Mouse (Mus musculus) testis, postnatal 10 days (tissue): ENCODE results near the gene Dock9.

Experiments used
- DNase-seq: peaks from one replicate; pipeline ENCODE4 v3.0.0; 2021; ENCODE audit warnings: low spot score

Gene Dock9

DNA sequence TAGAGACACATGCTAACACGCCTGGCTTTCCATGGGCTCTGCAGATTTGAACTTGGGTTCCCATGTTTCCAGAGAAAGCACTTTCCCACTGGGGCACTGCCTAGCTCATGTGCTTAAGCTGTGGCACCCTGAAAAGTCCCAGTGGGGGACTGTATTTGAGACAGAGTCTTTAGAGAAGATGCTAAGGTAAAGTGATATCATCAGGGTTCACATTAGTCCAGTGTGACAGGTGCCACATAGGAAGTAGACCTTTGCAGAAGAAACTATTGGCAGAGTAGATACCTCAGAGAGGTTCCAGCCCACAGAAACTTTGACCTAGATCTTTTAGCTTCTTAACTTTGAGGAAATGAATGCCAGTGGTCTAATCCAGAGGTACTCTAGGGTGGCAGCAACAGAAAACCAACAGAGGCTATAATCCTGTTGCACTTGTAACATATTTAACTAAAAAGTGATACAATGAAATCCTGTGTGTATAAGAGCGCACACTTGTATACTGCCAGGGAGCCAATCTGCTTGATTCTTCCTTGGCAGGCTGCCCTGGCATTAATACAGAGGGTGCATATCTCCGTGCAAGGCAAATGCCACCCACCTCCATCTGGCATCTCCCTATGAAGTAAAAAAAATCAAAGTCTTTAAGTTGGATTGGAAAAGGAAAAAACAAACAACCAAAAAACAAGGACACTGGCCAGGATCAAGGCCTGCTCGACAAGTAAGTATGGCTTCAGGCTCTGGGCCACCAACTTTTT lies 179.8 kb downstream of the Dock9 start:
- peak; percentile 72 for DNase-seq

DNA sequence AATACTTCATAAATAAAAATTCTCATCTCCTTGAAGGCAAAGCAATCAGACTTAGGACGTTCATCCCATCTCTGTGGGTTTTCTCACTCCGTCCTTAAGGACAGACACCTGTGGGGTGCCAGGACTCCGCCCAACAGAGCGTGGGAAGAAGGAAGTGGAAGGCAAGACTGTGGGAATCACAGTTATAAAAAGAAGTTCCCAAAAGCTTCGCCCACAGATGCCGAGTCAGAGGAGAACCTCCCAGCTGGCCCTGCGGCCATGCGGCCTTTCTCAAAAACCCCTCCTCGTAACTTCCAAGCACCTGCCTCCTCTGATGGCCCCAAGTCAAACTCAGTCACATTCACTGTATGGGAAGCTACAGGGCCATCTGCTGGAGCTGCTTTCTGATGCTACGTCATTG lies 182.2 kb downstream of the Dock9 start:
- DNase-seq = no peak

DNA sequence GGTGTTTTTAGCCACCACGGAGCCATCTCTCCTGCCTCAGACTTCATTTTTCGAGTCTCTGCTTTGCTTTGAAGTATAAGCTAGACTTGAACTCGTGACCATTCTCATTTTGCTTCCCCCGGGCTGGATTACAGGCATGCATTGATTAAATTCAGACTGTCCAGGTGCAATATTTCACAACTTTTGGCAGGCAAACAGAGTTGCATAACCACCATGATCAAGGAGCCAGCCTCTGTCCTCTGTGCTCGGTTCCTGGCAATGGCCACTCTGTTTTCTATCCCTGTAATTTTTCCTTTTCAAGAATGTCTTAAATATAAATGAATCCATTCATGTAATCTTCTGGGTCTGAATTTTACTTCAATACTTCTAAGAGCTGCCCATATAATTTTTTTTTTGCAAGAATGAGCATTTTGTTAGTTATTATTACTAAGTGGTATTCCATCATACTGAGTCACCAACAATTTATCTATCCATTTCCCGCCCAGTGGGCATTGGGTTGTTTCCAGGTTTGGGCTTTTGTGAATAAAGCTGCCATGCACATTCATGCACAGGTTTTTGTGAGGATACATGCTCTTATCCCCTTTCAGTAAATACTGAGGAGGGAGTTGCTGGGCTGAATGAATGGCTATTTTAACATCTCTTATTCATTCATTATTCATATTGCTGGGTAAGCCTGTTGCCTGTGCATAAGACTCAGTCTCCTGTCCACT lies 183.0 kb downstream of the Dock9 start:
- no peak for DNase-seq

DNA sequence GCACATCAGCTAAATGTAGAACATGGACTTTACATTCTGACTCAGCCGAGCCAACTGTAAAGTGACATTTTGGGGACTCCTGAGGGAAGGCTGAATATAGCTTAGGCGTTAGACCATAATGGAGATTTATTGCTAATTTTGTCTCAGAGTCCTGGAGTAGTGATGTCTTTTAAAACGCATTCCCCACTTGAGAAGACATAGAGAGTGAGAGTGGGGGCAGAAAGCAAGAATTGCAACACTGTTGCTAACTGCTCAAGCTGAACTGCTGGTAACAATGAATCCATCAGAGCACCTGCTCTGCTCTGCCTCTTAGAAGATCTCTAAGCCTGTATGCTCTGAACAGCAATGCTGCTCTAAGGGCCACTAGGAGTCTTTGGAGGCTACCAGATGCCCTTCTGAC lies 184.1 kb downstream of the Dock9 start:
- DNase-seq = no peak

DNA sequence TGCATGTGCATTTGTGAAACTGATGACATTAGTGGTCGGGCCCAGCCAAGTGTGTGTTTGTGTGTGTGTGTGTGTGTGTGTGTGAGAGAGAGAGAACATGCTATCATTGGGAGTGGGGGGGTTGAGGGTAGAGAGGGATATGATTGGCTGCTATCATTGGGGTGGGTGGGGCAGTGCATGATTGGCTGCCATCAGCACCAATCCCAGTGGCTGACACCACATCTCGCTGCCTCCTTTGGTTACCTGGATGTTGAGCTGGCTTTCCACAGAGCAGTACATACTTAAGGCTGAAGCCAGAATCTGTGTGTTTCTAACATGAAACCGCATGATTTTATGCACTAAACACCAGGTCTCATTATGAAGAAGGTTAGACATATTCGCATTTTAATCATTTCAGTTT lies 184.7 kb downstream of the Dock9 start:
- no peak for DNase-seq

GRCm38 (mm10) chr14:121611533-121611932 lies 186.1 kb downstream of the Dock9 start:
- DNase-seq = no peak

- no peak for DNase-seq
These were observed 186.5 kb downstream of the Dock9 start for GRCm38 (mm10) chr14:121611098-121611497.

DNA sequence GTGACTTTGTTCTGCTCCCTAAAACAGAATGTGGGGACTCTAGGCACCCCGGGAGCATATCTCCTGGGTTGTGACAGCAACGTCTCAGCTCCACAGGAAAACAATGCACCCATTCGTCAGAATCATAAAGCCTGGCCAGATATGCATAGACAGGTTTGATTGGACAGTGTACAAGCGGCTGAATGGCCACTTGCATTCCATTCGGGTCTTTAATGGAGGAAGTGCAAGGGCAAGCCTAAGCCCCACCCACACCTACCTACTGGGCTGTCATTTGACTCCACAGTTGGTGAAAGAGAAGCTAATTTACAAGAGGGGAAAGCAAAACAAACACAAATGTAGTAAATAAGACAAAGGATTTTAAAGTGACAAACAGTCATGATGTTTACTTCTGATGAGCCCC lies 189.1 kb downstream of the Dock9 start:
- DNase-seq = no peak

DNA sequence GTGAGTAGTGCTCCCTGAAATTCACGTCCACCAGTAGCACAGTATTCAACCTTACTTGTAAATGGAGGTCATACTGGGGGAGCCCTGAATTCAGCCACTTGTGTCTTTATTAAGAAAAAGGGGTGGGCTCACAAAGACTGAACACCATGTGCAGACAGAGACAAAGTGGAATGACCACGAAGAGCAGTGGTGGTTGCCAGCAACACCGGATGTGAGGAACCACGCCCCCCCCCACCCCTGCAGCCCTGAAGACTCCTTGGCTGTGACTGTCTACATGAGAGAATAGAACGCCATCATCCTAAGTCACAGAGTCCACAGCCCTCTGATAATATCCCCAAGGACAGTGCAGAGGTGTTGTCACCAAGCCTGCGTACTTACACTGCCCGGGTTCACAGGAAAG lies 191.2 kb downstream of the Dock9 start:
- no peak for DNase-seq

DNA sequence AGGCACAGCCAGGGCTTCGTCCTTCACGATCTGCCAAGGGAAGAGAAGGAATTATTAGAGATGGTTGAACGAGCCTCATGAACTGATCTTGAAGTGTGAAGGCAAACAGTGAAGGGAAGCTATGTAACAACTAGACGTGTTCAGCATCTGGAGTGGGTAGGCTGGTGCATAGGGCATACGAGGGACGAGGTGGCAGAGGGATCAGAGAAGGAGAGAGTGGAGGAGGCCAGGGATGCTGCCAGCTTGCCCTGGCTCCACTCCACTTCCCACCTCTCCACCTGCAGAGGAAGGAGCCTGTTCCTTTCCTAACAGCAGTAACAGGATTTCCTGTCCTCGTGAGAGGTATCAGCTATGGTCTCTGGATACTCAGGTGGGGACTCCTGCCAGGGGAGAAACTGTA lies 192.4 kb downstream of the Dock9 start:
- no peak for DNase-seq

DNA sequence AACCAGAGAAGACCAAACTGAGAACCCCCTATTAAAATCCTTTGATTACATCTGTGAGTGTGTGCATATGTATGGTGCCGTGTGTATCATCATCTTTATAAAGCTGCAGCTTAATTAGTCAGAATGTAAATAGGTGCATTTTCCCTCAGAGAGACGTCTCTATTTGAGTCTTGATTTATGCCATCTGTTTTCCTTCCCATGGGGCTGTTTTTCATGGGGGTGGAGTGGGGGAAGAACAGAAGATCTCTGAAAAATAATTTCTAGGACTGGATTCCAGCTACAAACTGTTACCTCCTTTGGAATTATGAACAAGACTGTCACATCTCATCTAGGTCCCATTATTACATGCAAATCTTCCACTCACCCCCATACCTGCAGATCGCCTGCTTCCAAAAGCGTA lies 193.1 kb downstream of the Dock9 start:
- no peak for DNase-seq

DNA sequence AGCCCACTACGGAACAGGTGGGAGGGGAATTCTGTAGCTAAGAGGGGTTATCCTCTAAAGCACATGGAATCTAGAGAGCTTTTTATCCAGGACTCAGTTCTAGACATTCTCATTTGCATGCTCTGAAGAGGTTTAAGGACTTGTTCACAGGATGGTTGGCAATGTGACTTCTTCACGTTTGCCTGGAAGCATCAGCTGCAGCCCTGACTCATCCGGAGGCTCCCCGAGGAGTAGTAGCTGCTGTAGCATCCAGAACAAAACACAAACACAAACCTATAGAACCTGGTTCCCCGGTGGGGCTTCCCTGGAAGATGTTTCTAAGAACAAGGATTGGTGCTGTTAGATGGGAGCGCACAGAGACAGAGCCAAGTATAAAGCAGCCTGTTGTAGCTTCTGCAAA lies 195.0 kb downstream of the Dock9 start:
- no peak for DNase-seq

GRCm38 (mm10) chr14:121600538-121600937 lies 197.1 kb downstream of the Dock9 start:
- DNase-seq = no peak

DNA sequence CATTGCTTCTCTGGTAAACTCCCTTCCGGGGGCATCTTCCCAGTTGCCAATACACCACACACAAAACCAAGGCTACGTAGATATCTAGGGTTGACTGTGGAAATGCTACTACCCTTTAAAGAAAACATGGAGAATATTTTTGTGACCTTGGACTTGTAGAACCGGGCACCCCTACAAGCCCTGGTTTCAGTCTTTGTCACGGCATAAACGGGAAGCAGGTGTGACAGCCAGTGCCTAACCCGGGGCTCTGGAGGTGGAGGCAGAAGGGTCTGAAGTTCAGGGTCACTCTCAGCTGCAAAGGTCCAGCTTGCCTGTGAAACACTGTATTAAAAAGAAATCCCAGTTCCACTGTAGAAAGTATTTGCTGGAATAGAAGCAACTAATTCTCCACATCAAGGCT lies 200.6 kb downstream of the Dock9 start:
- DNase-seq = no peak

GRCm38 (mm10) chr14:121596631-121597030 lies 201.0 kb downstream of the Dock9 start:
- no peak for DNase-seq

- DNase-seq = no peak
These were observed 203.0 kb downstream of the Dock9 start for GRCm38 (mm10) chr14:121594684-121595083.

DNA sequence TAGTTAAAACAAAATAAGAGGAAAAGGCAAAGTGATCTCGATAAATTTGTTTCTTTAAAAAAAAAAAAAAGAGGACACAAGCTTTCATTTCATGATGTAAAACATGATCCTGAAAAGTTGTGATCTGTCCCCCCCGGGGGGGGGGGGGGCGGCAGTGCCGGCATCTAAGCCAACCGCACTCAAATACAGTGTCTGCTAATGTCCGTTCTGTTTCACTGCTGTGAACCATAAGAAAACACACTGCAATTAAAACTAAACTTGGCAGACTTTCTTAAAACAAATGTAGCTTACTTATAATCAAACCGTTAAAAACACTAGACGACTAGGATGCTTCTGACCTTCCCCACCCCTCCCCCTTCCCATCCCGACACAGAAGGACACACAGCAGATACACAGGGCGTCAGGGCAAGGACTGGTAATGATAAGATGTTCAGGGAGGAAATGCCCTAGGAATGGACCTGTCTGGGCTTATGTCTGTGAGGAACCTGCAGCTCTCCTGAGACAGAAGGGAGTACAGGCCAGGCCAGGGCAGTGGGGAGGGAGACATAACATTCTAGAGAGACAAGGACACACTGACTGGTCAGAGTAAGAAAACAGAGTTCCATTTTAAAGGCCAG lies 204.2 kb downstream of the Dock9 start:
- DNase-seq = no peak

DNA sequence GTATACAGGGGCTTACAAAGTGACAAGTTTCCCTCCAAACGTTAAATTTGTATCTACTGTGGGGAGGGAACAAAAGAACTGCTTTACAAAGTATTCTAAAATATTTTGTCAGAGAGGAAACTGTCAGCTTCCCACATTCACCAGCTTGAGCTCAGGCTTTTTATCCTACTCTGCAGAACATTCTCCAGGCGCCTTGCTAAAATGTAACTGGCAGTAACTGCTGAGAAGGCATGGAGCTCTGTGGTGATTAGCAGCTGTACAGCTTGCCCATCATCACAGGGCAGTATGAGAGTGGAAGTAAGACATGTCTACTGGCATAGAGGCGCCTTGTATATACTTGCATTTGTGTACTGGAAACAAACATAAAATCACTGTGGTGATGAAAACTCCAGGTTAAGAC lies 204.7 kb downstream of the Dock9 start:
- no peak for DNase-seq

- no peak for DNase-seq
These were observed 205.3 kb downstream of the Dock9 start for GRCm38 (mm10) chr14:121592356-121592755.

- DNase-seq = peak; percentile 89
These were observed 208.4 kb downstream of the Dock9 start for GRCm38 (mm10) chr14:121589097-121589725.

GRCm38 (mm10) chr14:121588451-121588850 lies 209.2 kb downstream of the Dock9 start:
- no peak for DNase-seq

- no peak for DNase-seq
These were observed 211.5 kb downstream of the Dock9 start for GRCm38 (mm10) chr14:121585906-121586765.
